Mouse (Mus musculus) heart, postnatal 0 days (tissue): ENCODE results near the gene Agap1. TPM values are rescaled to one million over a fixed set of nuclear protein-coding genes. Genes with fewer than 3 reads are reported as not detected.
A peak's percentile ranks its signal among the peaks of the same experiment; 100 is the strongest.

ENCODE experiments used
- ATAC-seq: fragments of 200-750 bp; cut with Nextera tagmentation; 2 replicates; pipeline ENCODE4 v1.8.0; 2017; ENCODE audit warnings: low read depth, moderate number of reproducible peaks, moderate library complexity; ENCODE audit not compliant: insufficient read depth
- DNase-seq: peaks from one replicate; pipeline ENCODE4 v3.0.0-alpha.2; 2016; ENCODE audit warnings: low spot score
- H3K27ac ChIP-seq: fragments of 300-500 bp; sonication (generic); 2 replicates; pipeline ENCODE4 v1.5.1; 2014; ENCODE audit warnings: low read depth, mild to moderate bottlenecking
- H3K27me3 ChIP-seq: fragments of 300-500 bp; sonication (generic); 2 replicates; pipeline ENCODE4 v1.6.1; 2014; ENCODE audit warnings: low read length, mixed read lengths; ENCODE audit not compliant: control insufficient read depth, insufficient read depth
- H3K36me3 ChIP-seq: fragments of 300-500 bp; sonication (generic); replicated peaks from 2 replicates; pipeline ENCODE4 v1.6.1; 2014; ENCODE audit warnings: low read length, mixed read lengths; ENCODE audit not compliant: control insufficient read depth, insufficient read depth
- H3K4me1 ChIP-seq: fragments of 300-500 bp; sonication (generic); 2 replicates; pipeline ENCODE4 v1.6.1; 2014; ENCODE audit warnings: antibody characterized with exemption; ENCODE audit not compliant: control insufficient read depth, insufficient read depth
- H3K4me2 ChIP-seq: fragments of 300-500 bp; sonication (generic); 2 replicates; pipeline ENCODE4 v1.6.1; 2014; ENCODE audit warnings: low read depth, mild to moderate bottlenecking, low read length, moderate library complexity
- H3K4me3 ChIP-seq: fragments of 300-500 bp; sonication (generic); 2 replicates; pipeline ENCODE4 v1.5.1; 2014; ENCODE audit warnings: low read depth, low read length
- H3K9ac ChIP-seq: fragments of 300-500 bp; sonication (generic); replicated peaks from 2 replicates; pipeline ENCODE4 v1.6.1; 2014; ENCODE audit warnings: low read depth, low read length, mixed read lengths
- H3K9me3 ChIP-seq: fragments of 300-500 bp; sonication (generic); replicated peaks from 2 replicates; pipeline ENCODE4 v1.6.1; 2016; ENCODE audit warnings: low read length; ENCODE audit not compliant: control insufficient read depth
- CTCF ChIP-seq: IDR thresholded peaks from 2 replicates; pipeline ENCODE4 v1.5.1; 2016; ENCODE audit warnings: antibody characterized with exemption, control low read depth, low read depth
- EP300 ChIP-seq: IDR thresholded peaks from 2 replicates; pipeline ENCODE4 v1.6.1; 2016; ENCODE audit warnings: antibody characterized with exemption, low read depth
- WGBS: fragments of 180-500 bp; shearing (Covaris S2); extraction: QIAGEN DNeasy Blood & Tissue Kit; methylation state at CpG from one replicate; pipeline ENCODE4 v1.1.7; 2014; 5-methylcytosine and 5-hydroxymethylcytosine counted together
- polyA plus RNA-seq: library from polyadenylated mRNA; unstranded; fragments of >200 nt; fragmentation: Nextera tagmentation; extraction: Ambion mirVana; gene quantifications from 2 replicates; pipeline ENCODE4 v1.2.1, GENCODE M21; 2015
- total RNA-seq: library from RNA; depleted of rRNA; stranded (reverse); fragments of >200 nt; gene quantifications from 2 replicates; pipeline ENCODE4 v1.2.3, GENCODE M21; 2014; ENCODE audit warnings: low replicate concordance

The Agap1 gene
- total and polyA plus RNA-seq, 2 experiments from 2014 or later = 6.1 to 21.0 TPM

GRCm38 (mm10) chr1:89635131-89635530 is 180.5 kb downstream of the Agap1 start:
- H3K9me3 ChIP-seq = no peaks in the 10 kb centered on the region
- DNase-seq = no peak
- no peak for ATAC-seq
- peaks cover 18% of the 10 kb centered on the region for H3K36me3 ChIP-seq
- TF ChIP-seq CTCF = no peak
- no peak for TF ChIP-seq EP300
- H3K4me3 ChIP-seq = no peak overlapping the region
- H3K4me1 ChIP-seq = peaks cover 15% of the 10 kb centered on the region
- no peaks in the 10 kb centered on the region for H3K27me3 ChIP-seq
- no peak overlapping the region for H3K9ac ChIP-seq
- no peak overlapping the region for H3K27ac ChIP-seq
- WGBS = 96% methylated on average over 2 of the region's 2 CpGs
- H3K4me2 ChIP-seq = no peak overlapping the region

- Histone ChIP-seq H3K27me3 (no peaks in the 10 kb centered on the region), H3K4me2 (no peak overlapping the region), H3K9me3 (no peaks in the 10 kb centered on the region), H3K27ac (peak overlapping the region; percentile 39; the same call in 1 of the 2 replicates), H3K9ac (no peak overlapping the region), H3K36me3 (peaks cover 18% of the 10 kb centered on the region), H3K4me3 (no peak overlapping the region), H3K4me1 (peaks cover 11% of the 10 kb centered on the region)
- peak; percentile 50; the same call in 1 of the 2 replicates for ATAC-seq
- TF ChIP-seq CTCF = no peak
- no peak for TF ChIP-seq EP300
- no peak for DNase-seq
- 69% methylated on average over 4 of the region's 4 CpGs for WGBS
These were observed 183.1 kb downstream of the Agap1 start for GRCm38 (mm10) chr1:89637670-89638069.

GRCm38 (mm10) chr1:89643445-89644100 is 189.0 kb downstream of the Agap1 start:
- peak overlapping the region; percentile 78 for H3K27ac ChIP-seq
- no peak for TF ChIP-seq EP300
- TF ChIP-seq CTCF = peak; percentile 57
- WGBS = 46% methylated on average over 8 of the region's 8 CpGs
- H3K4me1 ChIP-seq = peaks cover 11% of the 10 kb centered on the region
- DNase-seq (peak; percentile 50), ATAC-seq (peak; percentile 35; the same call in 1 of the 2 replicates)
- H3K9me3 ChIP-seq = no peaks in the 10 kb centered on the region
- no peak overlapping the region for H3K9ac ChIP-seq
- peak overlapping the region; percentile 52 for H3K4me2 ChIP-seq
- H3K4me3 ChIP-seq = no peak overlapping the region; the same call in 1 of the 2 replicates
- no peaks in the 10 kb centered on the region for H3K27me3 ChIP-seq
- 0 out of 2 replicates have a peak, but pooled peaks cover 6% of the 10 kb centered on the region for H3K36me3 ChIP-seq

- Histone ChIP-seq H3K4me2 (peak overlapping the region; percentile 52), H3K4me3 (no peak overlapping the region; the same call in 1 of the 2 replicates), H3K9me3 (no peaks in the 10 kb centered on the region), H3K27me3 (no peaks in the 10 kb centered on the region), H3K36me3 (0 out of 2 replicates have a peak, but pooled peaks cover 6% of the 10 kb centered on the region), H3K9ac (no peak overlapping the region), H3K27ac (peak overlapping the region; percentile 78), H3K4me1 (peaks cover 11% of the 10 kb centered on the region)
- DNase-seq (peak; percentile 85), ATAC-seq (peak; percentile 82)
- TF ChIP-seq EP300 (no peak), CTCF (no peak)
- 40% methylated on average over 11 of the region's 11 CpGs for WGBS
These were observed 189.5 kb downstream of the Agap1 start for GRCm38 (mm10) chr1:89644120-89644519.

- peak; percentile 95 for TF ChIP-seq CTCF
- no peak for TF ChIP-seq EP300
- DNase-seq (peak; percentile 64), ATAC-seq (peak; percentile 67)
- H3K27ac ChIP-seq = no peak overlapping the region
- no peak overlapping the region for H3K4me3 ChIP-seq
- peaks cover 11% of the 10 kb centered on the region for H3K4me1 ChIP-seq
- WGBS = 27% methylated on average over 4 of the region's 4 CpGs
- H3K9ac ChIP-seq = no peak overlapping the region
- no peaks in the 10 kb centered on the region for H3K27me3 ChIP-seq
- 0 out of 2 replicates have a peak, but pooled peaks cover 6% of the 10 kb centered on the region for H3K36me3 ChIP-seq
- H3K4me2 ChIP-seq = no peak overlapping the region
- no peaks in the 10 kb centered on the region for H3K9me3 ChIP-seq
These were observed 191.9 kb downstream of the Agap1 start for GRCm38 (mm10) chr1:89646326-89647018.
